Mouse (Mus musculus) embryonic fibroblast, embryonic 13.5 days (primary cell): ENCODE measurements around the gene Arhgef39.

Experiments
- CTCF ChIP-seq: IDR thresholded peaks from 2 replicates; pipeline ENCODE4 v1.5.1; 2011; ENCODE audit warnings: mild to moderate bottlenecking, control low read depth, low read length, moderate library complexity, borderline replicate concordance; ENCODE audit not compliant: insufficient read depth
- POLR2A ChIP-seq: IDR thresholded peaks from 2 replicates; pipeline ENCODE4 v1.6.1; 2011; ENCODE audit warnings: low read depth, mild to moderate bottlenecking, control low read depth, low read length, moderate library complexity

DNA sequence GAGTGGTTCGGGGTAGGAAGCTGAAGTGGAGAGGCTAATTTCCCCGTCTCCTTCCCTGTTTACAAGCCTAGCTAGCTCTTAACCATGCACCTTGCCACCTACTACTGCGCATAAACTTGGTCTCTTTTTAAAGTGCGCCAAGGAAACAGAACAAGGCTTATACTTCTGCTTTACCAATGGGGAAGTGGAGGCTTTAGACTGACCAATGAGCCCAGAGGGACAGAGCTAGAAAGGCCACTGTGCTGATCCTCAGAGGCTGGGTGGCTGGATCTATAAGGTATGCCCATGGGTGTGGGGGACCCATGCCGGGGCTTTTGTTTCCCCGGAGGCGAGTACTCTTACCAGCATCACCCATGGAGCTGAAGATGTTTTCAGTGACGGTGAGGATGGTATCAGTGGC is 47.7 kb upstream of the Arhgef39 start:
- no peak for TF ChIP-seq CTCF
- no peak for TF ChIP-seq POLR2A
